Mouse (Mus musculus): ENCODE measurements at regions not wholly inside any gene's neighbourhood (a gene's known extent, or its start where the extent isn't known, plus 50 kb on each side); places are given as distances from the start of the nearest gene placed in this dataset.

DNA sequence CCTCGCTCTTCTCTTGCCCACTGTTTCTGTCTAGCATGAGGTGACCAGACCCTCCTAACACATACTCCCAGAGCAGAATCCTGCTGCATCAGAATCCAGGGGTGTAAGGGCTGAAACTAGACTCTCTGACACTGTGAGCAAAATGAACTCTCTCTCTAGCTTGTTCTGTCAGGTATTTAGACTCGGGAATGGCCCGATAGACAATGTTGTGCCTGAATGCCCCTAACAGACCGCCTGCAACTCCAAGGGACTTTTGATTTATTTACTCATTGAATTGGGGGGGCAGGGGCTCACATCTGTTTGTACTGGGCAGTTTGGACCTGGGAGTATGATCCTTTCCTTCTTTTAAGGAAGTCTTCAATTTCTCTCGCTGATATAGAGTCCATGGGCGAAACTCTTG, 469.3 kb upstream of the Trpc7 start:
- DNase-seq: no peak

DNA sequence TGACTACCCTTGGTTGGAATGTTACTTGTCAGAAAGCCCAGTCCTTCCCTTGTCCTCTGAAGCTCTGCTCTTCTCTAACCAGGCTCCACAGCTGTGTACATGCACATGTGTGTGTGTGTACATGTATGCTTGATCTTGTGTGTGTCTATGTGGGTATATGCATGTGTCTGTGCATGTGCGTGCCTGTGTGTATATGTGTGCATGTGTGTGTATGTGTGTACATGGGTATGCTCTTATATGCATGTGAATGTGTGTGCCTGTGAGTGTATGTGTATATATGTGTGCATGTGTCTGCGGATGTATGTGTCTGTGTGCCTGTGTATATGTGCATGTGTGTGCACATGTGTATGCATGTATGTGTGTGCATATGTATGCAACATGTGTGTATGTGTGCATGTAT, 468.6 kb upstream of the Trpc7 start:
- no peak for DNase-seq

GRCm38 (mm10) chr13:57362563-57362962, 466.8 kb upstream of the Trpc7 start:
- DNase-seq: no peak

DNA sequence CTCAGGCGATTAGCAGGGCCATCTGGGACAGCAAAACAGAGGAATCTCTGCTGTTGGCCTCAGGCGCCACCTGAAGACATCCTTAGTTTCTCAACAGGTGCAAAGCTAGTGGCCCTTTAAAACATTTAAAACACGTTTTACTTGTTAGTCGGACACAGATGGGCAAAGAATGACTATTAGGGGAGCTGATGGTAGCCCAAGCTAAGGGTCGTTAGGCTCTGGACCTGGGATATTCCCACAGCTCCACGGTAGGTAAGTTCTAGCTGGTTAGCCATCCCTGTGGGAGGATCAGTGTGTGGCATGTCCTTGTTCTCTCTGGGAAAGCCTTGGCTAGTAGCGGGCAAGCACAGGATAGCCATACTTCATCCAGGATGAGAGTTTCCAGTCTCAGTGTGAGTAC, 465.5 kb upstream of the Trpc7 start:
- no peak for DNase-seq

GRCm38 (mm10) chr13:57354606-57355005, 458.8 kb upstream of the Trpc7 start:
- no peak for DNase-seq

- no peak for DNase-seq
Observed at GRCm38 (mm10) chr13:57353976-57354375, 458.2 kb upstream of the Trpc7 start.

DNA sequence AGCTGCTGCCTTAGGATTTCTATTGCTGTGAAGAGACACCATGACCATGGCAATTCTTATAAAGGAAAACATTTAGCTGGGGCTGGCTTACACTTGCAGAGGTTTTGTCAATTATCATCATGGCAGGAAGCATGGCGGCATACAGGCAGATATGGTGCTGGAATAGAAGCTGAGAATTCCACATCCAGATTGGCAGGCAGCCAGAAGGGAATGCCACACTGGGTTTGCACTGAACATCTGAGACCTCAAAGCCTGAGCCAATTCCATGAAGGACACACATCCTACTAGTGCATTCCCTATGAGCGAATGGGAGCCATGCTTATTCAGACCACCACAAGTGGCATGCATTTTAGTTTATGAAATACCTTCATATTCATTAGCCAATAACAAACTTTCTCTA, 455.0 kb upstream of the Trpc7 start:
- no peak for DNase-seq

DNA sequence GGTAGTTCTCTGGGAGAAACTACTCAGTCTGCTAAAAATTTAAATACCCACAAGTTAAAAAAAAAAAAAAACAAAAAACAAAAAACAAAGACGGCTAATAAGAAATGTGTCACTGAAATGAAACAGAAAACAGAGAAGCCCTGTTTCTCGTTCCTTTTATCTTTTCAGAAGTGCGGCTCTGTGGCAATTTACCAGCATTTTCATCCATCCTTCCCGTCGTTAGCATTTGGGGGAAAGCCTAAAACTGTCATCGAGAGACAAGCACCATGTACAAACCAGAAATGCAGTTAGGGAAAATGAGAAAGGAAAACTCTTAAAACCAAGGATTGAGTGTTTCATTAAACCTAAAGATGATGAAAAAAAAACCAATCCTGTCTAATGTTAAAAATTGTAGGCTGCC, 442.9 kb upstream of the Trpc7 start:
- DNase-seq: no peak

- no peak for DNase-seq
Observed at GRCm38 (mm10) chr13:57336596-57336995, 440.8 kb upstream of the Trpc7 start.

- DNase-seq: peak; percentile 5
Observed at GRCm38 (mm10) chr13:57332976-57333375, 437.2 kb upstream of the Trpc7 start.

DNA sequence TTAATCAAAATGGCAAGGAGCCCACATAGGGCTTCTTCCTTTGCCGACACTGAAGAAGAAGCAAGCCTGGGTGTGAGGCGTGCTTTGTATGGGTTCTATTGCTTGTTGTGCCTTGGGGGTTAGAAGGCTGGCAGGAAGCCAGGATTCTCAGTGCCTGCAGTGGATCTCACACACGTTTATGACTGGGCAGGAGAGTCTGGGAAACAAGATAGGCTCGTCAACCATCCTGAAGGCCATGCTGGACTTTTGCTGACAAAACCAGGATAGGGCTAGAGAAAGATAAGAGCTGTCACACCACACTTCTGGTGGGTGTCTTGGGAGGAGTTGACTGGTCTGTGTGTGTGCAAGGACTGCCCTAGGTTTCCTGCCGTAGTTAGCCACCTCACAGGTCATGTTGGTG, 436.1 kb upstream of the Trpc7 start:
- DNase-seq: no peak

- DNase-seq: no peak
Observed at GRCm38 (mm10) chr13:57325306-57325925, 429.6 kb upstream of the Trpc7 start.

- no peak for DNase-seq
Observed at GRCm38 (mm10) chr13:57316211-57317005, 420.6 kb upstream of the Trpc7 start.

DNA sequence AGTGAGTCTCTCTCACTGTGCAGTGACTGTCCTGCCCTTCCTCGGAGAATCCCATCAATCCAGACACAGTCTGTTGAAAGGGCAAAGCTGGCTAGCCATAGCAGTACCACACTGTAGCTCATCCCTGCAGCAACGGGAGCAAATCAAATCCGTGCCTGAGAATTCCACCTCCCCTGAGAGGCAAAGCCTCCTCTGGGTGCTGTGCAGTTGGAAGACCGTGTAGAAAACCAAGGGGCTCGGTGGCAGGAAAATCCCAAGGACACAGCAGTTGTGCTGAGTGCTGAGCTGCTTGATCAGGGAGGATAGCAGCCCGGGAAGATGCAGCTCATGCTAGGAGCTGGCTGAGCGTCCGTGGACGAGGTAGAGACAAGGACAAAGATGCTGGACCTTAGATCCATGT, 418.7 kb upstream of the Trpc7 start:
- no peak for DNase-seq

- no peak for DNase-seq
Observed at GRCm38 (mm10) chr13:57313731-57314130, 417.9 kb upstream of the Trpc7 start.

GRCm38 (mm10) chr13:57311235-57311634, 415.4 kb upstream of the Trpc7 start:
- no peak for DNase-seq

GRCm38 (mm10) chr13:57309618-57310017, 413.8 kb upstream of the Trpc7 start:
- DNase-seq: peak; percentile 14

GRCm38 (mm10) chr13:57307971-57308903, 412.4 kb upstream of the Trpc7 start:
- no peak for DNase-seq

GRCm38 (mm10) chr13:57305586-57305985, 409.8 kb upstream of the Trpc7 start:
- no peak for DNase-seq

DNA sequence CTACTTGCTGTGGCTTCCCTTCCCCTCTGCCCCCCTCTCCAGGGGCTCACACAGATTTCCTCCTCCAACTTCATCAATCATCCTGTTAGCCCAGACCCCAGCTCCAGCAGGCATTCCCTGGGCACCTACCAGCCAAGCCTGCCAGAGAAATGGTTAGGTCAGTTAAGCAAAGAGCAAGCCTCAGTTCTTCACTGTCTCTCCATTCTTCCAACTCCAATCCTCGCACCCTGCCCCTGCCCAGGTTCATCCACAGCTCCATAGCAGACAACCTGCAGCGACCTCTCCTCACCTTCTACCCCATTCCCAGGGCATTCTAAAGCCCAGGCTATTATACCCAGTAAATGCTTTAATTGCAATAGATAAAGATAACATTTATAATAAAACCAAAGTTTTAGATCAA, 408.0 kb upstream of the Trpc7 start:
- DNase-seq: no peak

- no peak for DNase-seq
Observed at GRCm38 (mm10) chr13:57291737-57292490, 396.1 kb upstream of the Trpc7 start.

- DNase-seq: no peak
Observed at GRCm38 (mm10) chr13:57286168-57286567, 390.4 kb upstream of the Trpc7 start.

- DNase-seq: no peak
Observed at GRCm38 (mm10) chr13:57282816-57283215, 387.0 kb upstream of the Trpc7 start.
